Mouse (Mus musculus): ENCODE data around the gene Cdk4. TPM values are rescaled to one million over a fixed set of nuclear protein-coding genes. Genes with fewer than 3 reads are reported as not detected.

Gene Cdk4
- polyA plus RNA-seq, 1 experiment from 2014 or later, result 2,245 TPM

GRCm38 (mm10) chr10:127075080-127075479 is 11.7 kb downstream of the Cdk4 start, which contains the start of gene Agap2:
TSS of gene Agap2 (plus strand) at chr10:127075284.
- Histone ChIP-seq H3K4me1 (ENCODE audit: insufficient read depth) (0 out of 2 replicates have a peak, but pooled peaks cover 3% of the 10 kb centered on the region), H3K9me3 (ENCODE audit: low read depth, low read length) (no peaks in the 10 kb centered on the region), H3K4me3 (ENCODE audit: low read depth, low read length) (no peak within 1 kb of the TSS), H3K36me3 (ENCODE audit: insufficient read depth) (no peaks in the 10 kb centered on the region), H3K4me2 (no peak within 1 kb of the TSS), H3K27ac (ENCODE audit: low read depth) (no peak within 1 kb of the TSS), H3K9ac (no peak within 1 kb of the TSS), H3K27me3 (ENCODE audit: insufficient read depth, low read length) (peaks cover 32% of the 10 kb centered on the region)
- TF ChIP-seq CTCF (IDR thresholded peaks at IDR 0.05; ENCODE audit: low read depth), result peak; percentile 20; the same call in 1 of the 2 replicates
- ATAC-seq (ENCODE audit: insufficient read depth) (no peak), DNase-seq (no peak)
- 65% methylated on average over 9 of the region's 9 CpGs for WGBS

GRCm38 (mm10) chr10:127075651-127076050 is 12.3 kb downstream of the Cdk4 start:
- TF ChIP-seq CTCF (IDR thresholded peaks at IDR 0.05; ENCODE audit: low read depth), result no peak
- Histone ChIP-seq H3K27ac (ENCODE audit: low read depth) (no peak overlapping the region), H3K4me3 (ENCODE audit: low read depth, low read length) (no peak overlapping the region), H3K4me1 (ENCODE audit: insufficient read depth) (0 out of 2 replicates have a peak, but pooled peaks cover 3% of the 10 kb centered on the region), H3K27me3 (ENCODE audit: insufficient read depth, low read length) (peaks cover 37% of the 10 kb centered on the region), H3K9me3 (ENCODE audit: low read depth, low read length) (no peaks in the 10 kb centered on the region), H3K4me2 (no peak overlapping the region), H3K9ac (no peak overlapping the region), H3K36me3 (ENCODE audit: insufficient read depth) (no peaks in the 10 kb centered on the region)
- no peak for ATAC-seq (ENCODE audit: insufficient read depth)
- DNase-seq, result no peak
- 67% methylated on average over 8 of the region's 8 CpGs for WGBS

- H3K9me3 ChIP-seq (ENCODE audit: low read depth, low read length), result no peaks in the 10 kb centered on the region
- H3K27ac ChIP-seq (ENCODE audit: low read depth), result no peak overlapping the region
- ATAC-seq (ENCODE audit: insufficient read depth), result no peak
- DNase-seq, result no peak
- no peaks in the 10 kb centered on the region for H3K36me3 ChIP-seq (ENCODE audit: insufficient read depth)
- H3K9ac ChIP-seq, result no peak overlapping the region
- 0 out of 2 replicates have a peak, but pooled peaks cover 1% of the 10 kb centered on the region for H3K4me1 ChIP-seq (ENCODE audit: insufficient read depth)
- H3K4me2 ChIP-seq, result no peak overlapping the region
- 33% methylated on average over 4 of the region's 4 CpGs for WGBS
- no peak overlapping the region for H3K4me3 ChIP-seq (ENCODE audit: low read depth, low read length)
- H3K27me3 ChIP-seq (ENCODE audit: insufficient read depth, low read length), result peaks cover 42% of the 10 kb centered on the region
- no peak for TF ChIP-seq CTCF (IDR thresholded peaks at IDR 0.05; ENCODE audit: low read depth)
These were observed 12.7 kb downstream of the Cdk4 start for GRCm38 (mm10) chr10:127076082-127076481.

- no peak overlapping the region for H3K4me2 ChIP-seq
- no peak overlapping the region for H3K27ac ChIP-seq (ENCODE audit: low read depth)
- H3K9me3 ChIP-seq (ENCODE audit: low read depth, low read length), result no peaks in the 10 kb centered on the region
- H3K4me3 ChIP-seq (ENCODE audit: low read depth, low read length), result no peak overlapping the region
- H3K9ac ChIP-seq, result no peak overlapping the region
- ATAC-seq (ENCODE audit: insufficient read depth) (no peak), DNase-seq (no peak)
- peaks cover 54% of the 10 kb centered on the region for H3K27me3 ChIP-seq (ENCODE audit: insufficient read depth, low read length)
- 5% methylated on average over 10 of the region's 10 CpGs for WGBS
- 0 out of 2 replicates have a peak, but pooled peaks cover 3% of the 10 kb centered on the region for H3K4me1 ChIP-seq (ENCODE audit: insufficient read depth)
- H3K36me3 ChIP-seq (ENCODE audit: insufficient read depth), result no peaks in the 10 kb centered on the region
- no peak for TF ChIP-seq CTCF (IDR thresholded peaks at IDR 0.05; ENCODE audit: low read depth)
These were observed 14.2 kb downstream of the Cdk4 start for GRCm38 (mm10) chr10:127077515-127077914.

- peaks cover 60% of the 10 kb centered on the region for H3K27me3 ChIP-seq (ENCODE audit: insufficient read depth, low read length)
- DNase-seq (no peak), ATAC-seq (ENCODE audit: insufficient read depth) (peak; percentile 22; the same call in 1 of the 2 replicates)
- H3K4me1 ChIP-seq (ENCODE audit: insufficient read depth), result 0 out of 2 replicates have a peak, but pooled peaks cover 3% of the 10 kb centered on the region
- no peaks in the 10 kb centered on the region for H3K36me3 ChIP-seq (ENCODE audit: insufficient read depth)
- no peaks in the 10 kb centered on the region for H3K9me3 ChIP-seq (ENCODE audit: low read depth, low read length)
- no peak overlapping the region for H3K9ac ChIP-seq
- 2% methylated on average over 12 of the region's 12 CpGs for WGBS
- peak overlapping the region; percentile 86 for H3K4me2 ChIP-seq
- H3K4me3 ChIP-seq (ENCODE audit: low read depth, low read length), result peak overlapping the region; percentile 47
- no peak for TF ChIP-seq CTCF (IDR thresholded peaks at IDR 0.05; ENCODE audit: low read depth)
- H3K27ac ChIP-seq (ENCODE audit: low read depth), result no peak overlapping the region
These were observed 14.8 kb downstream of the Cdk4 start for GRCm38 (mm10) chr10:127078001-127078676.

- H3K4me1 ChIP-seq (ENCODE audit: insufficient read depth), result 0 out of 2 replicates have a peak, but pooled peaks cover 3% of the 10 kb centered on the region
- no peaks in the 10 kb centered on the region for H3K36me3 ChIP-seq (ENCODE audit: insufficient read depth)
- H3K9me3 ChIP-seq (ENCODE audit: low read depth, low read length), result no peaks in the 10 kb centered on the region
- peaks cover 68% of the 10 kb centered on the region for H3K27me3 ChIP-seq (ENCODE audit: insufficient read depth, low read length)
- DNase-seq (peak; percentile 82), ATAC-seq (ENCODE audit: insufficient read depth) (0 out of 2 replicates have a peak, but pooled peaks have one; percentile 25)
- H3K4me2 ChIP-seq, result peak overlapping the region; percentile 86
- peak overlapping the region; percentile 36; the same call in 1 of the 2 replicates for H3K9ac ChIP-seq
- no peak for TF ChIP-seq CTCF (IDR thresholded peaks at IDR 0.05; ENCODE audit: low read depth)
- WGBS, result 2% methylated on average over 45 of the region's 49 CpGs
- H3K27ac ChIP-seq (ENCODE audit: low read depth), result no peak overlapping the region
- H3K4me3 ChIP-seq (ENCODE audit: low read depth, low read length), result peak overlapping the region; percentile 47
These were observed 15.6 kb downstream of the Cdk4 start for GRCm38 (mm10) chr10:127078677-127079575.
